9 mouse cellular contexts compared by ENCODE assay signal in the genomic region with DNA sequence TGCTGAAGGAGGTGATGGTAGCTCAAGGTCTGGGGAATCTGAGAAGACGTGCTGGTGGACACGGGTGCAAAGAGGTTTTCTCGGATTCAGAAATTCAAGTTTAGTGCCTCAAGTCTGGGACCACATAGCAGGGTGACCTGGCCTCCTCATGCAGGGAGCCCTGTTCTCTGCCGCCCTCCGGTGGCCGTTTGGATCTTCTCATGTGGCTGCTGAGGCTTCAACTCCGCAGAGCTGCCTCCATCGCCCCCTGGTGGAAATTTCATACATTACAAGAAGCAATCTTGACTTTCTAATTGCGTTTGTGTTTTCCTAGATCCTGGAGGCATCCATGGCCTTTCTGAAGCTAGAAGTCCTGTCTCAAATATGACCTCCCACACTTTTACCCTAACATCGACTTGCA. TPM values are rescaled to one million over a fixed set of nuclear protein-coding genes. Genes with fewer than 3 reads are reported as not detected.
DNase-seq lines count a peak whose midpoint lies in the region; ATAC-seq and TF ChIP-seq lines count a peak whose summit lies in the region.
"Had no signal": no experiment of that assay in that cellular context is flagged by ENCODE, and none has a peak within 500 bp of the region (broad histone marks: within the 10 kb centered on the region; RNA-seq: fewer than 3 reads in every experiment).

No protein-coding gene starts in this region.

- H3K27me3 ChIP-seq in G1E (ENCODE audit: insufficient read depth, low read length): peaks cover 47% of the 10 kb centered on the region
- H3K27me3 ChIP-seq in forebrain, embryonic 14.5 days (replicated peaks; ENCODE audit: control insufficient read depth, insufficient read depth, low read length): peaks cover 8% of the 10 kb centered on the region; the same call in 1 of the 2 replicates
- peaks cover 25% of the 10 kb centered on the region for H3K27me3 ChIP-seq in thymus, adult 2 months (ENCODE audit: control insufficient read depth, insufficient read depth, low read length)

- no peak overlapping the region for H3K4me3 ChIP-seq in G1E (ENCODE audit: low read depth, low read length)
- no peak overlapping the region for H3K4me3 ChIP-seq in forebrain, embryonic 14.5 days (ENCODE audit: low read depth, low read length)
- no peak overlapping the region for H3K4me3 ChIP-seq in lung, adult 2 months (replicated peaks; ENCODE audit: extremely low read depth, low read depth, low read length)
- no peak overlapping the region for H3K4me3 ChIP-seq in olfactory bulb, adult 2 months (ENCODE audit: insufficient read depth, low read depth, low read length)
- no peak overlapping the region for H3K4me3 ChIP-seq in thymus, adult 2 months (ENCODE audit: control insufficient read depth, insufficient read depth, low read length)
- H3K4me3 ChIP-seq: megakaryocyte, embryonic 14.5 days had no signal

- peak; percentile 79 for ATAC-seq in G1E (ENCODE audit: extremely low read depth, insufficient number of reproducible peaks, low FRiP score, poor library complexity, severe bottlenecking)
- ATAC-seq in forebrain, embryonic 14.5 days: peak; percentile 46

- no peaks in the 10 kb centered on the region for H3K36me3 ChIP-seq in G1E (replicated peaks)
- no peaks in the 10 kb centered on the region for H3K36me3 ChIP-seq in forebrain, embryonic 14.5 days (ENCODE audit: control insufficient read depth, insufficient read depth, low read length)
- H3K36me3 ChIP-seq in thymus, adult 2 months (ENCODE audit: control insufficient read depth, insufficient read depth, low read length): no peaks in the 10 kb centered on the region

- intact Hi-C loops in heart, postnatal 36 days (cut with DNase I): loop anchor here (1.0 kb wide), 1 partner anchor 44 kb away; no protein-coding TSS in a partner anchor

- H3K4me2 ChIP-seq in forebrain, embryonic 14.5 days (ENCODE audit: low read length): no peak overlapping the region

- peaks cover 4% of the 10 kb centered on the region for H3K4me1 ChIP-seq in G1E (ENCODE audit: insufficient read depth, low read depth, low read length)
- peaks cover 46% of the 10 kb centered on the region for H3K4me1 ChIP-seq in forebrain, embryonic 14.5 days (ENCODE audit: control insufficient read depth, insufficient read depth, low read length)
- 0 out of 2 replicates have a peak, but pooled peaks cover 3% of the 10 kb centered on the region for H3K4me1 ChIP-seq in lung, adult 2 months (ENCODE audit: control insufficient read depth, insufficient read depth, low read length)
- peaks cover 27% of the 10 kb centered on the region for H3K4me1 ChIP-seq in olfactory bulb, adult 2 months (ENCODE audit: control insufficient read depth, insufficient read depth, low read length)
- peaks cover 3% of the 10 kb centered on the region; the same call in 1 of the 2 replicates for H3K4me1 ChIP-seq in thymus, adult 2 months (replicated peaks; ENCODE audit: control insufficient read depth, insufficient read depth, low read length)

- peak; percentile 79 for DNase-seq in G1E (ENCODE audit: low spot score)
- peak; percentile 94 for DNase-seq in cerebellum, adult 11 months
- peak; percentile 96 for DNase-seq in forebrain, embryonic 14.5 days (ENCODE audit: low spot score)
- DNase-seq in heart, postnatal 36 days: peak; percentile 86 to 91
- peak; percentile 96 for DNase-seq in layer of hippocampus, adult 11-12 months (ENCODE audit: low spot score)
- peak; percentile 85 for DNase-seq in lung, adult 2 months
- peak; percentile 89 for DNase-seq in thymus, adult 2 months

- 0 out of 2 replicates have a peak overlapping the region, but pooled peaks have one; percentile 35 for H3K9ac ChIP-seq in forebrain, embryonic 14.5 days (ENCODE audit: low read length)

- peak overlapping the region; percentile 92; the same call in 1 of the 2 replicates for H3K27ac ChIP-seq in forebrain, embryonic 14.5 days (ENCODE audit: low read depth, low read length)
- no peak overlapping the region for H3K27ac ChIP-seq in olfactory bulb, adult 2 months (ENCODE audit: insufficient read depth, low read depth, low read length)
- no peak overlapping the region for H3K27ac ChIP-seq in thymus, adult 2 months (ENCODE audit: control insufficient read depth, insufficient read depth, low read length)

- TF ChIP-seq CTCF in G1E (IDR thresholded peaks at IDR 0.05; ENCODE audit: low read depth, low read length): peak; percentile 90
- TF ChIP-seq CTCF in lung, adult 2 months (IDR thresholded peaks at IDR 0.05; ENCODE audit: insufficient read depth, low read length): peak; percentile 99
- TF ChIP-seq CTCF in olfactory bulb, adult 2 months (IDR thresholded peaks at IDR 0.05; ENCODE audit: insufficient read depth, low read depth, low read length): peak; percentile 98
- TF ChIP-seq CTCF in thymus, adult 2 months (IDR thresholded peaks at IDR 0.05; ENCODE audit: borderline replicate concordance, control insufficient read depth, extremely low read depth, insufficient read depth, low read length, poor library complexity): peak; percentile 98

- H3K9me3 ChIP-seq in G1E (replicated peaks): no peaks in the 10 kb centered on the region
- H3K9me3 ChIP-seq in forebrain, embryonic 14.5 days (replicated peaks; ENCODE audit: control insufficient read depth, low read length): no peaks in the 10 kb centered on the region
- H3K9me3 ChIP-seq: megakaryocyte, embryonic 14.5 days had no signal

- TF ChIP-seq POLR2A in lung, adult 2 months (IDR thresholded peaks at IDR 0.05; ENCODE audit: borderline replicate concordance, extremely low read depth, low read depth, low read length): no peak
- TF ChIP-seq POLR2A in olfactory bulb, adult 2 months (IDR thresholded peaks at IDR 0.05; ENCODE audit: insufficient read depth, low read depth, low read length): no peak
- no peak for TF ChIP-seq POLR2A in thymus, adult 2 months (IDR thresholded peaks at IDR 0.05; ENCODE audit: control insufficient read depth, extremely low read depth, insufficient read depth, low read length, poor library complexity)

- 0% methylated on average over 10 of the region's 10 CpGs for WGBS in forebrain, embryonic 14.5 days
- under 1% methylated on average over 10 of the region's 10 CpGs for WGBS in lung, adult 2 months
- 1% methylated on average over 10 of the region's 10 CpGs for WGBS in olfactory bulb, adult 2 months
- WGBS in thymus, adult 2 months: 1% methylated on average over 10 of the region's 10 CpGs

RNA-seq across cellular contexts. Expression of gene Calcoco1, which starts 20.6 kb away (rescaled TPM):
- total RNA-seq in G1E (2014; fragmentation: Nextera tagmentation) (41.0 and 46.7 TPM in 2 replicates), G1E (2017) (12.3 and 14.5 TPM in 2 replicates)
- polyA plus RNA-seq in G1E (2012): 14.4 and 15.2 TPM in 2 replicates
- 48.2 and 61.2 TPM in 2 replicates for polyA plus RNA-seq in forebrain, embryonic 14.5 days (2014; fragmentation: Nextera tagmentation; extraction: Ambion mirVana)
- total RNA-seq in heart, postnatal 36 days (2021): 100 to 1,000 TPM; 111 to 137 TPM
- 76.5 and 105 TPM in 2 replicates for polyA plus RNA-seq in lung, adult 2 months (2012; rRNA removed)
- polyA plus RNA-seq in olfactory bulb, adult 2 months (2012; ENCODE audit: insufficient read depth, insufficient read length, low replicate concordance, missing spikeins): not detected in 2 replicates
- 74.7 and 77.5 TPM in 2 replicates for polyA plus RNA-seq in thymus, adult 2 months (2012; rRNA removed)
